Mouse (Mus musculus) neural tube, embryonic 13.5 days (tissue): ENCODE data around the gene Elof1. TPM values are rescaled to one million over a fixed set of nuclear protein-coding genes. Genes with fewer than 3 reads are reported as not detected.
"Not testable (repeated sequence)": the region's sequence is repeated elsewhere in the genome, so short reads cannot be mapped to it uniquely, and the experiment has no call there.

Experiments
- ATAC-seq: fragments of 200-750 bp; cut with Nextera tagmentation; 2 replicates; pipeline ENCODE4 v1.8.0; 2017; ENCODE audit warnings: low read depth, mild to moderate bottlenecking, moderate TSS enrichment, moderate library complexity
- H3K27ac ChIP-seq: fragments of 300-500 bp; sonication (generic); replicated peaks from 2 replicates; pipeline ENCODE4 v1.5.1; 2015; ENCODE audit warnings: moderate library complexity, mild to moderate bottlenecking, inconsistent platforms
- H3K27me3 ChIP-seq: fragments of 300-500 bp; sonication (generic); 2 replicates; pipeline ENCODE4 v1.6.1; 2015; ENCODE audit warnings: mild to moderate bottlenecking, inconsistent platforms
- H3K36me3 ChIP-seq: fragments of 300-500 bp; sonication (generic); 2 replicates; pipeline ENCODE4 v1.6.1; 2015; ENCODE audit warnings: mild to moderate bottlenecking, inconsistent platforms
- H3K4me1 ChIP-seq: fragments of 300-500 bp; sonication (generic); replicated peaks from 2 replicates; pipeline ENCODE4 v1.6.1; 2015; ENCODE audit warnings: inconsistent platforms
- H3K4me2 ChIP-seq: fragments of 300-500 bp; sonication (generic); 2 replicates; pipeline ENCODE4 v1.6.1; 2015; ENCODE audit warnings: inconsistent platforms, mild to moderate bottlenecking, moderate library complexity
- H3K4me3 ChIP-seq: fragments of 300-500 bp; sonication (generic); 2 replicates; pipeline ENCODE4 v1.5.1; 2015; ENCODE audit warnings: mild to moderate bottlenecking, inconsistent platforms
- H3K9ac ChIP-seq: fragments of 300-500 bp; sonication (generic); 2 replicates; pipeline ENCODE4 v1.6.1; 2015; ENCODE audit warnings: moderate library complexity, mild to moderate bottlenecking, inconsistent platforms
- H3K9me3 ChIP-seq: fragments of 300-500 bp; sonication (generic); 2 replicates; pipeline ENCODE4 v1.6.1; 2016; ENCODE audit warnings: inconsistent platforms
- WGBS: fragments of 180-500 bp; shearing (Covaris S2); methylation state at CpG from one replicate; pipeline ENCODE4 v1.1.7; 2015; 5-methylcytosine and 5-hydroxymethylcytosine counted together
- microRNA-seq: library from miRNA; unstranded; fragments of <30 nt; microRNA quantifications from one replicate; pipeline ENCODE4, GENCODE M21; 2016
- polyA plus RNA-seq: library from polyadenylated mRNA; unstranded; fragments of >200 nt; fragmentation: Nextera tagmentation; extraction: Ambion mirVana; gene quantifications from 2 replicates; pipeline ENCODE4 v1.2.1, GENCODE M21; 2015

Elof1 gene
- polyA plus RNA-seq, 1 experiment from 2014 or later: 172 TPM

GRCm38 (mm10) chr9:22076223-22076622 lies 40.7 kb downstream of the Elof1 start:
- Histone ChIP-seq H3K4me2 (no peak overlapping the region), H3K9me3 (no peaks in the 10 kb centered on the region), H3K27ac (no peak overlapping the region), H3K4me1 (peaks cover 4% of the 10 kb centered on the region; the same call in 1 of the 2 replicates), H3K36me3 (peaks cover 71% of the 10 kb centered on the region), H3K27me3 (no peaks in the 10 kb centered on the region), H3K4me3 (no peak overlapping the region), H3K9ac (no peak overlapping the region)
- ATAC-seq: no peak
- 93% methylated on average over 23 of the region's 23 CpGs for WGBS

- 85% methylated on average over 5 of the region's 5 CpGs for WGBS
- H3K9me3 ChIP-seq, H3K4me1 ChIP-seq, ATAC-seq, H3K4me2 ChIP-seq, H3K27ac ChIP-seq, H3K27me3 ChIP-seq, H3K9ac ChIP-seq, H3K4me3 ChIP-seq: not testable (repeated sequence)
- peaks cover 71% of the 10 kb centered on the region for H3K36me3 ChIP-seq
Measured at GRCm38 (mm10) chr9:22075778-22076177, 41.2 kb downstream of the Elof1 start.

GRCm38 (mm10) chr9:22072276-22072675 lies 44.7 kb downstream of the Elof1 start:
- ATAC-seq: no peak
- H3K9ac ChIP-seq: no peak overlapping the region
- WGBS: 93% methylated on average over 4 of the region's 4 CpGs
- H3K9me3 ChIP-seq: no peaks in the 10 kb centered on the region
- H3K4me3 ChIP-seq: no peak overlapping the region
- H3K36me3 ChIP-seq: peaks cover 57% of the 10 kb centered on the region
- H3K27ac ChIP-seq: no peak overlapping the region
- no peak overlapping the region for H3K4me2 ChIP-seq
- no peaks in the 10 kb centered on the region for H3K27me3 ChIP-seq
- peaks cover 19% of the 10 kb centered on the region for H3K4me1 ChIP-seq

GRCm38 (mm10) chr9:22070791-22071573 lies 46.0 kb downstream of the Elof1 start, which contains the start of the genes Gm49318 and Zfp653:
Gene Gm49318, minus strand, starts transcription at chr9:22071259.
Gene Zfp653, minus strand, starts transcription at chr9:22071376.
- WGBS: under 1% methylated on average over 70 of the region's 87 CpGs
- H3K36me3 ChIP-seq: peaks cover 56% of the 10 kb centered on the region
- ATAC-seq: peak; percentile 98
- peak within 1 kb of the TSS; percentile 83 for H3K9ac ChIP-seq
- peak within 1 kb of the TSS; percentile 97 for H3K27ac ChIP-seq
- H3K27me3 ChIP-seq: no peaks in the 10 kb centered on the region
- peak within 1 kb of the TSS; percentile 73 for H3K4me3 ChIP-seq
- peaks cover 19% of the 10 kb centered on the region for H3K4me1 ChIP-seq
- H3K4me2 ChIP-seq: peak within 1 kb of the TSS; percentile 59
- H3K9me3 ChIP-seq: no peaks in the 10 kb centered on the region

GRCm38 (mm10) chr9:22069881-22070553 lies 47.0 kb downstream of the Elof1 start:
- WGBS: 64% methylated on average over 4 of the region's 4 CpGs
- peak overlapping the region; percentile 73 for H3K4me3 ChIP-seq
- H3K36me3 ChIP-seq: peaks cover 60% of the 10 kb centered on the region
- no peaks in the 10 kb centered on the region for H3K9me3 ChIP-seq
- H3K27me3 ChIP-seq: no peaks in the 10 kb centered on the region
- H3K27ac ChIP-seq: peak overlapping the region; percentile 97; the same call in 1 of the 2 replicates
- peak overlapping the region; percentile 83 for H3K9ac ChIP-seq
- peak overlapping the region; percentile 59 for H3K4me2 ChIP-seq
- H3K4me1 ChIP-seq: peaks cover 19% of the 10 kb centered on the region
- ATAC-seq: peak; percentile 7

GRCm38 (mm10) chr9:22067195-22067594 lies 49.8 kb downstream of the Elof1 start:
- Histone ChIP-seq H3K27me3 (no peaks in the 10 kb centered on the region), H3K27ac (no peak overlapping the region), H3K36me3 (peaks cover 61% of the 10 kb centered on the region), H3K9ac (no peak overlapping the region), H3K4me1 (peaks cover 16% of the 10 kb centered on the region), H3K4me2 (no peak overlapping the region), H3K9me3 (no peaks in the 10 kb centered on the region), H3K4me3 (no peak overlapping the region)
- no peak for ATAC-seq
- 76% methylated on average over 5 of the region's 5 CpGs for WGBS

- Histone ChIP-seq H3K4me3 (no peak overlapping the region), H3K9ac (no peak overlapping the region), H3K36me3 (peaks cover 69% of the 10 kb centered on the region), H3K4me2 (no peak overlapping the region), H3K9me3 (no peaks in the 10 kb centered on the region), H3K4me1 (peaks cover 15% of the 10 kb centered on the region), H3K27ac (no peak overlapping the region), H3K27me3 (no peaks in the 10 kb centered on the region)
- 62% methylated on average over 3 of the region's 3 CpGs for WGBS
- ATAC-seq: no peak
Measured at GRCm38 (mm10) chr9:22066433-22066832, 50.5 kb downstream of the Elof1 start.

GRCm38 (mm10) chr9:22065642-22066041 lies 51.3 kb downstream of the Elof1 start:
- H3K27ac ChIP-seq: no peak overlapping the region
- ATAC-seq: no peak

GRCm38 (mm10) chr9:22064341-22064740 lies 52.6 kb downstream of the Elof1 start:
- ATAC-seq: no peak
- Histone ChIP-seq H3K27me3 (no peaks in the 10 kb centered on the region), H3K27ac (no peak overlapping the region), H3K9me3 (no peaks in the 10 kb centered on the region), H3K4me1 (0 out of 2 replicates have a peak, but pooled peaks cover 3% of the 10 kb centered on the region), H3K36me3 (peaks cover 88% of the 10 kb centered on the region), H3K9ac (no peak overlapping the region), H3K4me2 (no peak overlapping the region), H3K4me3 (no peak overlapping the region)
- 95% methylated on average over 3 of the region's 3 CpGs for WGBS

More at GRCm38 (mm10) chr9:22065642-22066041, 51.3 kb downstream of the Elof1 start:
- WGBS: 95% methylated on average over 11 of the region's 11 CpGs
- H3K27me3 ChIP-seq: no peaks in the 10 kb centered on the region
- H3K36me3 ChIP-seq: peaks cover 77% of the 10 kb centered on the region
- no peak overlapping the region for H3K4me3 ChIP-seq
- H3K9ac ChIP-seq: no peak overlapping the region
- H3K4me2 ChIP-seq: no peak overlapping the region
- no peaks in the 10 kb centered on the region for H3K9me3 ChIP-seq
- H3K4me1 ChIP-seq: peaks cover 15% of the 10 kb centered on the region

Small RNAs within 50 kb of the gene (microRNA-seq; reads per million reads assigned to microRNA genes)
- gene Mir7084: not detected

Other genes with a start within 250 kb of the Elof1 start
- 25.9 and 26.2 TPM in 2 replicates for gene Rab3d, start 199.0 kb downstream of the Elof1 start, polyA plus RNA-seq
- 7.6 and 8.3 TPM in 2 replicates for gene Ccdc159, start 189.7 kb downstream of the Elof1 start, polyA plus RNA-seq
- gene Tmem205, start 189.6 kb downstream of the Elof1 start, polyA plus RNA-seq: 41.7 and 47.4 TPM in 2 replicates
- gene Plppr2, start 180.1 kb downstream of the Elof1 start, polyA plus RNA-seq: 69.5 and 73.1 TPM in 2 replicates
- gene Swsap1, start 161.4 kb downstream of the Elof1 start, polyA plus RNA-seq: 8.8 and 10.7 TPM in 2 replicates
- 2.1 and 2.8 TPM in 2 replicates for gene Epor, start 153.7 kb downstream of the Elof1 start, polyA plus RNA-seq
- 1.7 and 1.9 TPM in 2 replicates for gene Rgl3, start 127.7 kb downstream of the Elof1 start, polyA plus RNA-seq
- 3.2 and 3.8 TPM in 2 replicates for gene Ccdc151, start 114.5 kb downstream of the Elof1 start, polyA plus RNA-seq
- gene Prkcsh, start 114.4 kb downstream of the Elof1 start, polyA plus RNA-seq: 101 and 108 TPM in 2 replicates
- 82.7 and 86.9 TPM in 2 replicates for gene Elavl3, start 65.1 kb downstream of the Elof1 start, polyA plus RNA-seq
- gene Gm49318, start 45.9 kb downstream of the Elof1 start, polyA plus RNA-seq: not detected in 2 replicates
- 16.5 and 16.6 TPM in 2 replicates for gene Zfp653, start 45.8 kb downstream of the Elof1 start, polyA plus RNA-seq
- 47.9 and 57.8 TPM in 2 replicates for gene Ecsit, start 31.7 kb downstream of the Elof1 start, polyA plus RNA-seq
- 2.6 and 2.9 TPM in 2 replicates for gene Cnn1, start 18.0 kb downstream of the Elof1 start, polyA plus RNA-seq
- gene Acp5, start 18.5 kb upstream of the Elof1 start, polyA plus RNA-seq: 1.4 and 1.6 TPM in 2 replicates
- 83.8 and 86.9 TPM in 2 replicates for gene Pigyl, start 39.7 kb upstream of the Elof1 start, polyA plus RNA-seq
- 0.12 and 0.31 TPM in 2 replicates for gene Zfp872, start 70.9 kb upstream of the Elof1 start, polyA plus RNA-seq
- gene Zfp809, start 108.5 kb upstream of the Elof1 start, polyA plus RNA-seq: 9.0 and 10.3 TPM in 2 replicates
- gene Zfp599, start 142.7 kb upstream of the Elof1 start, polyA plus RNA-seq: 5.2 and 5.8 TPM in 2 replicates
- 34.1 and 37.9 TPM in 2 replicates for gene Zfp810, start 190.5 kb upstream of the Elof1 start, polyA plus RNA-seq